Mouse (Mus musculus) gastrocnemius, postnatal 36 days (tissue): ENCODE measurements around the gene Spp2. TPM values are rescaled to one million over a fixed set of nuclear protein-coding genes. Genes with fewer than 3 reads are reported as not detected.
A peak's percentile ranks its signal among the peaks of the same experiment; 100 is the strongest.

Experiments used
- DNase-seq, 2 experiments: peaks; one replicate each; pipeline ENCODE4 v3.0.0; 2022
- intact Hi-C: fragments of 180-260 bp; cut with DNase I; formaldehyde crosslinking; loops from one replicate; pipeline ENCODE4 v1.15.1; 2025
- total RNA-seq, 2 experiments: library from RNA; stranded (reverse); gene quantifications; 2 replicates each; pipeline ENCODE4 v1.2.3; 2021

The Spp2 gene
- total RNA-seq, 2 experiments from 2014 or later, result not detected

DNA sequence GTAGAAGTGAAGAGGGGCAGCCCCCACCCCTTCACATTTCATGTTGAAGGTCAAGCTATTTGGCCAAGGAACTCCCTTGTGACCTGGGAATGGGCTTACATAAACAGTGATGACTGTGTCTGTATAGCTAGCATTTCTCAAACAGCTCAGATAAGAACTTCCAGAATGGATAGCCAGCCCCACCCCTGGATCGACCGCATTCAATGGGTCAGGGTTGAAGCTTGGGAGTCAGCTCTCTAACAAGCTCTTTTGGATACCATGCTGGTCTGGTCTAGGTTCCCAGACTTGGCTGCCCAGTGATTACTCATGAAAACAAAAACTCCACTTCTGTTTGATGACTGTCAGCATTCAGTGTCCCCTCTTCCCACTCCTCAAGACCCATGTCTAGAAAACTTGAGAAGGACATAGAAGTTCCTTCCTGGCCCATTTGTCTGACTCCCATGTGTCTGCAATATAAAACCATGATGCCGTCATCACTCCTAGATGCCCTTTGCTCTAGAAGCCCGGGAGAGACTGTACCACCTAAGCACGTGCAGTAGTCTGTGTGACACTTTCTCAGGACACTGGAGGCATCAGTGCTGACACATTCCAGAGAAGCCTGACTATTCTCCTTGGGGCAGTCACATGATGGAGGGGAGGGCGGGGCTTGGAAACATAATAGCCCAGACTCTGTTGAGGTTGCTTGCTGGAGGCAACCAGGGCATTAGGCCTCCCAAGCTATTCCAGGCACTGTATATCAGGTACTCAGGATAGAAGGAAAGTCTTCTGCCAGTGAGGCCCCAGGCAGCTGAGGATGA, 57.5 kb downstream of the Spp2 start:
- no peak for DNase-seq
- intact Hi-C loops, result no loop called here

- intact Hi-C loops, result no loop called here
Observed at GRCm38 (mm10) chr1:88465722-88466121, 59.0 kb downstream of the Spp2 start.

DNA sequence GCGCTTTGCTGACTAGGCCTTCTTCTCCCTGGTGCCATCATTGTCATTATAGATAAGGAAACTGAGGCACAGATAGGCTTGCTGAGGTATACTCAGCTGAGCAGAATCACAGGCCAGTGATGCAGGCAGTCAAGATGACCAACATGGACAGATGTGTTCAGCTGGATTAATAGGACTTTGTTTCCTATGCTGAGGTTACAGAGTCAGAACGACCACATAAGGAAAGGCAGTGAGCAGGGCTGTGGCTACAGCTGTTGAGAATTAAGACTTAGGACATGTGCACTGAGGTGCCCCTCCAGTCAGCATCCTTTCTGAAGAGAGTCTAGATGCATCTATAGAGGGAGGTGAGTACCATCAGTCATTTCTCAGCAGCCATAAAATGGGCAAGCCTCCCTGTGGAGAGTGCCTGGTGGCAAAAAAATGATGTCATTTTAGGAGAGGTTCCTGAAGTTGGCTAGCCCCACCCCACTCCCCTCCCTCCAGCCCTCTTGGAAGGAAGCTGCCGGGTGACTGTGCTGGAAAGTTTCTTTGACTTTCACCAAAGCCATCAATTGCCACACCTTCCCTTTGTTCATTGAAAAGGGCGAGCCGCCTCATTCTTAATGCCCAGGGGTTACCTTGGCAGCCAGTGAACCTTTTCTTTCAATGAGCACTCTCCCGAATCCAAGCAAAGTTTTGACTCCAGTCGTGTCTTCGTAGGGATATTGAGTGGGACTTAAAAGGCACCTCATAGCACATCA, 59.7 kb downstream of the Spp2 start:
- intact Hi-C loops, result no loop called here
- no peak for DNase-seq

More at GRCm38 (mm10) chr1:88465722-88466121, 59.0 kb downstream of the Spp2 start:
- no peak for DNase-seq

DNA sequence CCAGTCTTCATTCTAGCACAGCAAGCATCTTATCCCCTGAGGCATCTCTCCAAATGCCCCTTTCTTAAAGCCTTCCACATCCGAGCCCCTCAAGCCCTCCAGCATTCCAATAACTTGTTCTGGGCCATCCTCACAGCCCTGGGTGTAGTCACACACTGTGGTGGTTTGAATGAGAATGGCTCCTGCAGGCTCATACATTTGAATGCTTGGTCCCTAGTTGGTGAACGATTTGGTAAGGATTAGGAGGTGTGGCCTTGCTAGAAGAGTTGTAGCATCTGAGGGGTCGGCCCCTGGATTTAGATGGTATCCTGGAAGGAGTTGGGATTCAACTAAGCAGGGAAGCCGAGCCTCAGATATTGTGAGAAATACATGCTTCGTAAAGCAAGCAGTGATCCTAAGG, 61.1 kb downstream of the Spp2 start:
- DNase-seq, result no peak
- intact Hi-C loops, result no loop called here

DNA sequence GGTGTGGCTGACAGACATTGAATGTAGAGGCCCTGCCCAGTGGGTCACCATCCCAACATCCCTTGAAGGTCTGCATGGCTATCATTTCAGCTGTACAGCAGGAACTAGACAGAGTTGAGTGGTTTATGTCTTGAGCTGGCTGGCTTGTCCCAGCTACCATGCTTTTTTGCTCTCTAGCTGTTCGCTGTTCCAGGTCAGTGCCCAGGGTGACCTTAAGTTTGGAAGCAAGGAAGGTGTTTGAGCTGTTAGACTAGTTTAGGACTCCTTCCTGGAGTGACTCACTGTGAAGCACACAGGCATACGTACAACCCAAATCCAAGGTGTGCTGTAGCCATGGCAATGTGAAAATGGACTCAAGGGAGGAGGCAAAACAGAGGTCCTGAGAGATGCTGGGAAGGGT, 61.6 kb downstream of the Spp2 start:
- DNase-seq, result no peak
- intact Hi-C loops, result no loop called here

GRCm38 (mm10) chr1:88469746-88470145, 63.0 kb downstream of the Spp2 start:
- no peak for DNase-seq
- intact Hi-C loops, result no loop called here

DNA sequence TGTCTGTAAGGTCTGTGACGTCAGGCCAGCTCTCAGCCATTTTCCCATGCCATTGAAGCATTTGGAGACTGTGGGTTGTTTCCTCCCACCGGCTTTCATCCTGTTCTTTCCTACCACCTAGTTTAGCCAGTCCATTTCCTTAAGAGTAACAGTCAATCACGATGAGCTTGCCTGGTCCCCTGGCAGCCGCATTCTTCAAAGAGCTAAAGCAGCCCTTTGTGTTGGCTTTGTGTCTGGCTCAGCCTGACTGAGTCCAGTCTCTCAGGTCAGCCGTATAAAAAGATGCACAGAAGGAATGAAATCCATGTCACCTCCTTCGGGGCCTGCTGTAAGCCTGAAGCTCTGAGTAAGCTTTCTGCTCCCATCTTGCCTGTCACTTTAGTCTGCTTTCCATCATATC, 65.5 kb downstream of the Spp2 start:
- no peak for DNase-seq
- intact Hi-C loops, result no loop called here

- no peak for DNase-seq
- intact Hi-C loops, result no loop called here
Observed at GRCm38 (mm10) chr1:88473899-88474298, 67.1 kb downstream of the Spp2 start.

- DNase-seq, result peak; percentile 19 to 44
- intact Hi-C loops, result no loop called here
Observed at GRCm38 (mm10) chr1:88474598-88474997, 67.8 kb downstream of the Spp2 start.

- intact Hi-C loops, result no loop called here
- DNase-seq, result no peak
Observed at GRCm38 (mm10) chr1:88475502-88475953, 68.8 kb downstream of the Spp2 start.

Other genes starting within 250 kb of the Spp2 start
- gene Ugt1a5, start 240.9 kb upstream of the Spp2 start, total RNA-seq, result under 1 TPM in 1 of 2 experiments, not detected in 1; 0.22 TPM
- gene Ugt1a2, start 206.4 kb upstream of the Spp2 start, total RNA-seq, result not detected
- not detected for gene Dnajb3, start 201.2 kb upstream of the Spp2 start, total RNA-seq
- not detected for gene Ugt1a1, start 195.0 kb upstream of the Spp2 start, total RNA-seq
- gene Mroh2a, start 180.0 kb upstream of the Spp2 start, total RNA-seq, result not detected
- gene Hjurp, start 129.3 kb upstream of the Spp2 start, total RNA-seq, result 1 to 10 TPM; 7.3 to 8.1 TPM
- gene Trpm8, start 129.3 kb upstream of the Spp2 start, total RNA-seq, result not detected
- gene Glrp1, start 103.1 kb downstream of the Spp2 start, total RNA-seq, result not detected